Mouse (Mus musculus) G1E-ER4 (cell line): Measurements from ENCODE around the gene Hspb1. TPM values are rescaled to one million over a fixed set of nuclear protein-coding genes. Genes with fewer than 3 reads are reported as not detected.

ENCODE experiments used
- GATA1 ChIP-seq: IDR thresholded peaks from one replicate; pipeline ENCODE4 v1.8.0; 2012; ENCODE audit warnings: low read length, inconsistent platforms
- polyA plus RNA-seq: library from polyadenylated mRNA; stranded (reverse); fragments of >175 nt; gene quantifications from 2 replicates; pipeline ENCODE4 v1.2.3, GENCODE M21; 2012

Gene Hspb1
- polyA plus RNA-seq, 1 experiment, result not detected

DNA sequence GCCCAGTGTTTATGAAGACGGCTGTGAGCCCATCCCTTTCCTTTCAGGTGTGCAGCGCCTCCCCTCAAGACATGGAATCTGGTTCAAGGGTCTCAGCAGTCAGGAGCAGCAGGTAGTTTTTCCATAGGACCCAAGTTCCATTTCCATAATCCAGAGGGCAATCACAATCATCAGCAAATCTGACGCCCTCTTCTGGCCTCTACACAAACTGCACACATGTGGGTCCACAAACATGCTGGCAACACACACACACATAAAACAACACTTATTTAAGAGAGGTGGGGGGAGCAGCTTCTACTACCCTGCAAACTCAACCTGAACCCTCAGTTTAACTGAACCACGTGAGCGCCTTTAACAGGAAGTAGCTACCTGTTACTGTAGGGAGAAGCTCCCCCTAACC lies 30.9 kb downstream of the Hspb1 start:
- TF ChIP-seq GATA1, result no peak

GRCm38 (mm10) chr5:135919902-135920301 lies 32.2 kb downstream of the Hspb1 start:
- no peak for TF ChIP-seq GATA1

DNA sequence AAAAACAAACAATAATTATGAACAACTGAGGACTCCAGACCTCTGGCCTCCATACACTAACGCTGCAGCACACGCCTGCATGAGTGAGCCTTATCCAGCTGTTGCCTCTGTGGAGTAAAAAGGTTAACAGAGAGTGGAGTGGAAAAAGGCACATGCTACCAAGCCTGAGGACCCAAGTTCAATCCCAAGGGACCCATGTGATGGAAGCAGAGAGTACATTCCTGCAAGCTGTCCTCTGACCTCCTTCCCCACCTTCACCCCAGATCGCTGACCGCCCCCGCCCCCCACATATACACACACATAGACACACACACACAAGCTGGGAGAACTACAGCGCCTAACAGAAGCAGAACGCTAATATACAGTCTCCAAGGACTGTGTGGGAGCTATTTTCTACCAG lies 36.2 kb downstream of the Hspb1 start:
- TF ChIP-seq GATA1, result no peak

GRCm38 (mm10) chr5:135929685-135930424 lies 42.1 kb downstream of the Hspb1 start:
- no peak for TF ChIP-seq GATA1

DNA sequence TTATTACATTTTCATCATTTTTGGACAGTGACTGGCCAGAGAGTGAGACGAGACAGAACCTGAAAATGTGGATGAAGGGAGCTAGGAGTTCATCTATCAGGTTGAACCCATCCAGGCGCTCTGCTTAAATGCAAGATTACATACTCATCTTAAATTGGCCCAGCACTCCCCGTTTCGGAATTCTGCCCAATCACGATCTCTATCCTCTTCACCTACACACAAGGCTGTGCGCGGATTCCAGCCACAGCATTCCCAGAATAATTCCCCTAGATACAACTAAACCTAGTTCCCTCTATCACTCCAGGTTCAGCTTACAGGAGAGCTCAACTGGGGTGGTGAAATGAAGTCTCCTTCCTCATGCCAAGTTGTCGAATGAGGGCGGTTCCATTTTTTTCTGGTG lies 43.8 kb downstream of the Hspb1 start:
- TF ChIP-seq GATA1, result no peak

DNA sequence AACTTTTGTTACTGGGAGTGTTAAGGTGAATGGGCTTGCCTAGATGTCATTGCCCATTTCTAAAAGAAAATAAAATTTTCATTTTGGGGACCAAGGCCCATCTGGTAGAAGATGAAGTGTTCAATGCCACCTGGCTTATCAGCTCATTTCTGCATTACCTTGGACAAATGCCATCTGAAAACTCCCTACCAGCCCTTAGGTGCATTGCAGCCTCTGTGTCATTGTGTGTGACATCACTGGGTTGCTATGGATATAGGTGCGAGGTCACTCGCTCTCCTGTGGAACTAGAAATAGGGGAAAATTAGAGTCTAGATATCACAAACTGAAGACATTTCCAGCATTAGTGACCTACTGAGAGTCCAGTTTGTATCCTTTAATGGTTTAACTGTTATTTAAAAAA lies 44.6 kb downstream of the Hspb1 start:
- TF ChIP-seq GATA1, result no peak

DNA sequence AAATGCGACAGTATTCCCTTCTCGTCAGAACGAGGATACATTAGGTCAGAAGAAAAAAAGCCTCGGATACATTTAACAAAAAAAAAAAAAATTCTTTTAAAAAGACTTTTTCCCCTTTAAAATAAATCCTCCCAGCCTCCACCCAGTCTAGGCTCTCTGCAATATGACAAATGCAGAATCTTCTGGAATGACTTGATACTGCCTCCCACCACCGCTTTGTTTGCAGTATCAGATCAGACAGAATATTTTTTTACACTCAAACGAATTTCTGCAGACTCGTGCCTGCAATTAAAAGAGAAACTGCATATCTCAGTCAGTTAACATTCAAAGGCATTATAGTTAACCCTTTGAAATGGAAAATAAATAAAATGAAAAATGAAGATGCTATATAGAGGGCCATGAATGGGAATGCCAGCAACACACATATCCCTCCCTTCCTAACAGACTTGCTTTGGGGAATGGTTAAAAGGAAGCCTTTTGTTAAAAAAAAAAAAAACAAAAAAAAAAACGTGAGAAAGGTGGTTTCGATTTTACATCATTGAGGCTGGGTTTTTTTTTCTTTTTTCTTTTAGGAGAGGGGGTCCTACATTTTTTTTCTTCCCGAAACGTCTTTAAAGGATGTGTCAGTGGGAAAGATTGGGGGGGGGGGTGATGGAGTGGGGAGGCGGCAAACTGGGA lies 45.6 kb downstream of the Hspb1 start:
- TF ChIP-seq GATA1, result no peak

GRCm38 (mm10) chr5:135933900-135934441 lies 46.3 kb downstream of the Hspb1 start:
- TF ChIP-seq GATA1, result no peak

- TF ChIP-seq GATA1, result no peak
Measured at GRCm38 (mm10) chr5:135934481-135935175, 46.9 kb downstream of the Hspb1 start, which contains the start of gene Ywhag. TSS of gene Ywhag (minus strand) at chr5:135934616.

- TF ChIP-seq GATA1, result no peak
Measured at GRCm38 (mm10) chr5:135935176-135935523, 47.4 kb downstream of the Hspb1 start.

- no peak for TF ChIP-seq GATA1
Measured at GRCm38 (mm10) chr5:135935641-135936190, 48.0 kb downstream of the Hspb1 start.

Other genes starting within 250 kb of the Hspb1 start
- 184 and 218 TPM in 2 replicates for gene Por, start 217.9 kb upstream of the Hspb1 start, polyA plus RNA-seq
- 15.1 and 18.6 TPM in 2 replicates for gene Tmem120a, start 143.5 kb upstream of the Hspb1 start, polyA plus RNA-seq
- gene Styxl1, start 109.5 kb upstream of the Hspb1 start, polyA plus RNA-seq, result 0.05 TPM in 1 of 2 replicates, not detected in the other
- gene Mdh2, start 109.4 kb upstream of the Hspb1 start, polyA plus RNA-seq, result 746 and 850 TPM in 2 replicates
- not detected in 2 replicates for gene Srrm3, start 81.0 kb upstream of the Hspb1 start, polyA plus RNA-seq
- 226 and 268 TPM in 2 replicates for gene Ywhag, start 46.7 kb downstream of the Hspb1 start, polyA plus RNA-seq
- gene Ssc4d, start 86.6 kb downstream of the Hspb1 start, polyA plus RNA-seq, result 2.6 and 3.9 TPM in 2 replicates
- not detected in 2 replicates for gene Zp3, start 92.2 kb downstream of the Hspb1 start, polyA plus RNA-seq
- 25.4 and 25.7 TPM in 2 replicates for gene Dtx2, start 106.9 kb downstream of the Hspb1 start, polyA plus RNA-seq
- gene Upk3b, start 150.6 kb downstream of the Hspb1 start, polyA plus RNA-seq, result not detected in 2 replicates
- not detected in 2 replicates for gene Upk3bl, start 166.6 kb downstream of the Hspb1 start, polyA plus RNA-seq
- 0.06 and 0.09 TPM in 2 replicates for gene Rasa4, start 196.0 kb downstream of the Hspb1 start, polyA plus RNA-seq
- 79.4 and 104 TPM in 2 replicates for gene Polr2j, start 228.7 kb downstream of the Hspb1 start, polyA plus RNA-seq
- 141 and 143 TPM in 2 replicates for gene Lrwd1, start 248.2 kb downstream of the Hspb1 start, polyA plus RNA-seq
- gene Alkbh4, start 248.2 kb downstream of the Hspb1 start, polyA plus RNA-seq, result 41.9 and 42.7 TPM in 2 replicates